Mouse (Mus musculus) heart, adult 2 months (tissue): ENCODE measurements at regions not wholly inside any gene's neighbourhood (a gene's known extent, or its start where the extent isn't known, plus 50 kb on each side); places are given as distances from the start of the nearest gene placed in this dataset.

Experiments
- DNase-seq, 2 experiments: peaks; one replicate each; pipeline ENCODE4 v3.0.0; 2021
- H3K27ac ChIP-seq: fragments of 200-600 bp; 2 replicates; pipeline ENCODE4 v1.8.1; 2022
- H3K27me3 ChIP-seq: fragments of 200-500 bp; 2 replicates; pipeline ENCODE4 v1.6.1; 2012; ENCODE audit warnings: mild to moderate bottlenecking, low read length, inconsistent platforms, mixed read lengths; ENCODE audit not compliant: control insufficient read depth, insufficient read depth
- H3K36me3 ChIP-seq: fragments of 200-500 bp; 2 replicates; pipeline ENCODE4 v1.6.1; 2012; ENCODE audit warnings: low read length, inconsistent platforms; ENCODE audit not compliant: control insufficient read depth, insufficient read depth
- H3K4me1 ChIP-seq: fragments of 200-500 bp; 2 replicates; pipeline ENCODE4 v1.6.1; 2011; ENCODE audit warnings: low read length; ENCODE audit not compliant: control insufficient read depth, insufficient read depth
- H3K4me3 ChIP-seq: fragments of 200-600 bp; 2 replicates; pipeline ENCODE4 v1.8.1; 2022
- H3K79me2 ChIP-seq: fragments of 200-500 bp; replicated peaks from 2 replicates; pipeline ENCODE4 v1.6.1; 2012; ENCODE audit warnings: mild to moderate bottlenecking, inconsistent platforms, low read length, moderate library complexity, mixed read lengths; ENCODE audit not compliant: control insufficient read depth, insufficient read depth
- H3K9ac ChIP-seq: fragments of 200-500 bp; 2 replicates; pipeline ENCODE4 v1.6.1; 2012; ENCODE audit warnings: low read depth, mild to moderate bottlenecking, control low read depth, inconsistent platforms, low read length, mixed read lengths
- CTCF ChIP-seq: fragments of 200-600 bp; IDR thresholded peaks from 2 replicates; pipeline ENCODE4 v1.8.1; 2022; ENCODE audit warnings: antibody characterized with exemption, mild to moderate bottlenecking, moderate library complexity
- EP300 ChIP-seq: fragments of 200-500 bp; IDR thresholded peaks from 2 replicates; pipeline ENCODE4 v1.6.1; 2011; ENCODE audit warnings: low read depth, low read length, control low read depth; ENCODE audit not compliant: insufficient read depth
- POLR2A ChIP-seq: fragments of 200-500 bp; IDR thresholded peaks from 2 replicates; pipeline ENCODE4 v1.6.1; 2011; ENCODE audit warnings: mild to moderate bottlenecking, low read depth, low read length, control low read depth; ENCODE audit not compliant: insufficient read depth
- WGBS: fragments of 180-500 bp; shearing (Covaris S2); methylation state at CpG from one replicate; pipeline ENCODE4 v1.1.7; 2018; 5-methylcytosine and 5-hydroxymethylcytosine counted together
- intact Hi-C: fragments of 180-260 bp; cut with DNase I; formaldehyde crosslinking; loops from one replicate; pipeline ENCODE4 v1.15.1; 2025

DNA sequence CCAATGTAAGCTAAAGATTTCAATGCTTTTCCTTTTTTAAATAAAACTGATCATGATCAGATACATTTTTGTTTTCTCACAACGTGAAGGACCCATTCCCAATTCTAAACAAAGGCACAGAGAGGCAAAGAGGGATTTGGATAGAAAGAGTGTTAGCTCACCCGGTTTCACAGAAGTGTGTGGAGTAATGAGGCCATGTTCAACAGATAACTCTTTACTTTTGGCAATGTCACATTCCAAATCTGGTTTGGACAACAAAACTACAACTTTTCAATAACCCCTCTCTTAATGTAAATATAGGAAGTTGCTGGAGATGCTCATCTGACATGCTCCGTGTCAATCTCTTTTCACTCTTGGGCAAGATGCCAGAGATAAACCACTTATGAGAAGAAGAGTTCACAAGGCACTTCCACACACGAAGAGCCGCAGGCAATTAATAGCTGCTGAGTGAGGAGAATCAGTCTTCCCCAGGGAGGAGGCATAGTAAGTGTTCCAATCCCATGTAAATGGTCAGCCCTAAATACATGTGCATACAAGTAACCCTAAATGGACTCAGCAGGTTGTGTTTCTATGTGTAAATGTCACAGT lies 112.7 kb upstream of the Ednra start:
- DNase-seq = no peak
- no peak overlapping the region for H3K9ac ChIP-seq
- WGBS = 49% methylated on average over 5 of the region's 5 CpGs
- H3K4me3 ChIP-seq = no peak overlapping the region
- no peaks in the 10 kb centered on the region for H3K79me2 ChIP-seq
- TF ChIP-seq EP300 (no peak), CTCF (no peak), POLR2A (no peak)
- H3K36me3 ChIP-seq = no peaks in the 10 kb centered on the region
- no peaks in the 10 kb centered on the region for H3K27me3 ChIP-seq
- intact Hi-C loops = no loop called here
- no peaks in the 10 kb centered on the region; the same call in 1 of the 2 replicates for H3K4me1 ChIP-seq
- no peak overlapping the region for H3K27ac ChIP-seq

DNA sequence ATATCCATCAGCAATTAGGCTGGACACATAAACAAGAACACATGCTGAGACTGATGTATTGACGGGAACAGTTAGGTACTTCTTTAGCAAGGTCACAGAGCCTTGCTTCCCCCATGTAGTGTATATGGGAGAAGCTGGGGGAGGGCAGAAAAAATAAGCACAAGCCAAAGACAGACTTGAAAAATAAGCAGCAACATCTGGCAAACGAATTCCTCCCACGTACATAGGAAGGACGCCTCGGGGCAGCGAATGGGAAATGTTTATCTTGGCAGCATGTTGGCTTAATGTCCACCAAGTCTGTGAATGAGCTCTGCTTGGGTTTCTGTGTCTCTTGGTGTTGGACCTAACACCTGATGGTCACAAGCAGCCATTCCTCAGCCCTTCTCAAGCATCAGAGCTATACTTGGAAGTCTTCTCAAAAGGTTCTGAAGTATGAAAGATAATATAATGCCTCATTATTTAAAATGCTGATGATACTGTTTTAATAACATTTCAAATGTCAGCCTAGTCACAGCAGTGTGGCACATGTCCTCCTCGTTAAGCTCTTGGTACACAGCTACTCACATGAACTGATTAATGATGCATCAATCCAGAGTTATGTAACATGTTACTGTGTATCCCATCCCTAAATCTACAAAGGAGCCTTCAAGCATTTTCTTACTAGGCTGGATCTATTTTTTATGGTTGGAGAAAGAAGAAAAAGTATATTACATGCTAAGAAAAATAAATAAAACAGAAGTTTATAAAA lies 118.3 kb upstream of the Ednra start:
- Histone ChIP-seq H3K79me2 (no peaks in the 10 kb centered on the region), H3K9ac (no peak overlapping the region), H3K36me3 (no peaks in the 10 kb centered on the region), H3K27me3 (no peaks in the 10 kb centered on the region), H3K4me1 (peaks cover 2% of the 10 kb centered on the region), H3K4me3 (no peak overlapping the region), H3K27ac (no peak overlapping the region)
- TF ChIP-seq CTCF (no peak), EP300 (no peak), POLR2A (no peak)
- WGBS = 40% methylated on average over 7 of the region's 7 CpGs
- DNase-seq = no peak
- intact Hi-C loops = no loop called here

DNA sequence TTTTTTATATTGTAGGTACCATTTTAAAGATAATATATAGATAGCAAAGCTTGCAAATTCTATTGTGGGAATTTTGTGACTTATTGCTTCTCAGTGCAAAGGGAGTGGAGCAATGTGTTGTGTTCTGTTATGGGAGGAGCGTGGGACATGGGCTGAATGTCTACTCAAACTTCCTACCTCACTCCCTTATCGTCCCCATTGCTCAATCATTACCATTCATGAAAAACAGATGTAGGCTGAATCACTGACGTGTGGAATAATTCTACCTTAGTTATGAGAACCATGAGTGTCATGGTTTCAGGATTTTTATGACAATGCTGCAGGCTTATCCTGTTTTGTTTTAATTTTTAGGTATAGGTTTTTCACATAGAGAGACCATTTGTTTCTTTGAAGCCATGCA lies 119.0 kb upstream of the Ednra start:
- no peak overlapping the region for H3K4me3 ChIP-seq
- H3K4me1 ChIP-seq = peaks cover 2% of the 10 kb centered on the region
- TF ChIP-seq POLR2A (no peak), EP300 (no peak), CTCF (no peak)
- 52% methylated on average over 3 of the region's 3 CpGs for WGBS
- DNase-seq = no peak
- no peak overlapping the region for H3K9ac ChIP-seq
- intact Hi-C loops = no loop called here
- no peak overlapping the region for H3K27ac ChIP-seq
- H3K27me3 ChIP-seq = no peaks in the 10 kb centered on the region
- H3K36me3 ChIP-seq = no peaks in the 10 kb centered on the region
- no peaks in the 10 kb centered on the region for H3K79me2 ChIP-seq

GRCm38 (mm10) chr8:77850523-77850922 lies 126.3 kb upstream of the Ednra start:
- H3K79me2 ChIP-seq = no peaks in the 10 kb centered on the region
- no peaks in the 10 kb centered on the region for H3K36me3 ChIP-seq
- H3K27ac ChIP-seq = no peak overlapping the region
- no peak for TF ChIP-seq CTCF
- no peak for TF ChIP-seq EP300
- TF ChIP-seq POLR2A = no peak
- no peaks in the 10 kb centered on the region for H3K27me3 ChIP-seq
- intact Hi-C loops = no loop called here
- no peak overlapping the region for H3K4me3 ChIP-seq
- no peak for DNase-seq
- WGBS = 60% methylated on average over 5 of the region's 5 CpGs
- no peaks in the 10 kb centered on the region for H3K4me1 ChIP-seq
- no peak overlapping the region for H3K9ac ChIP-seq

DNA sequence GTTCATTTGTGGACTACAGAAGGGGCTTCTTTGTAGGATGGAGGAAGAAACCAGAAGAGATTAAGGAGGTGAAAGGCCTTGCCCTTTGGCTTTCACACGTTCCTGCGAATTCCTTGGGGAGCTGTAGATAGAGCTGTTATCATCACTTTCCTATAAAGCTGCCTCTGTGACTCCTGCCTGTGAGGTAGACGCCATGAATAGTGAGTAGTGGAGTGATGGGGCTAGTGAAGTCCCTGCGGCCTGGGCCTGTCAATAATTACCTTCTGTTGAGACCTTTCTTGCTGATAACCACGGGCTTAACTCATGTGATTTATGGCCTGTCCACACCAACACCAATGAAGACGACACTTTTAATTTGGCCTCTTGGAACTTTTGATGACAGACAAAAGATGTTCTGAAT lies 146.0 kb upstream of the Ednra start:
- no peaks in the 10 kb centered on the region for H3K79me2 ChIP-seq
- H3K9ac ChIP-seq = no peak overlapping the region
- TF ChIP-seq EP300 = no peak
- TF ChIP-seq POLR2A = no peak
- no peak for TF ChIP-seq CTCF
- DNase-seq = no peak
- H3K27me3 ChIP-seq = no peaks in the 10 kb centered on the region
- H3K27ac ChIP-seq = no peak overlapping the region
- no peak overlapping the region for H3K4me3 ChIP-seq
- H3K4me1 ChIP-seq = no peaks in the 10 kb centered on the region
- intact Hi-C loops = no loop called here
- 36% methylated on average over 6 of the region's 6 CpGs for WGBS
- H3K36me3 ChIP-seq = no peaks in the 10 kb centered on the region

DNA sequence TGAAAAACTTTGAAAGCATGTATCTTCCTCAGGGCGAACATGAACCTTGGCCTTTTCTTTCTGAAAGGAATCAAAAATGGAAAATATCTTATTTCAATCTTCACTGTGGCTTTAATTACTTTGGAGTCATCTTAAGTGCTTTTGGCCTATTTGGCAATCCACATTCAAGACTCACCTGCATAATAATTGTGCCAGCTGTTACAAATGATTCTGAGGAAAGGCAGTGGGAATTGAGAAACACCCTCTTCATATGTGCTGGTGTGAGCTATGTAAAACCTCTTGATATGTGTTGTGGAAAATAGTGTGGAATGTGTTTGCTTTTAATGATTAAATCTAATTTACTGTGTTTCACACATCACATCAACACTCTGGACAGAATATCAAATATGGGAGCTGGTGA lies 148.5 kb upstream of the Ednra start:
- Histone ChIP-seq H3K27me3 (no peaks in the 10 kb centered on the region), H3K79me2 (no peaks in the 10 kb centered on the region), H3K4me1 (no peaks in the 10 kb centered on the region), H3K9ac (no peak overlapping the region), H3K27ac (no peak overlapping the region), H3K4me3 (no peak overlapping the region), H3K36me3 (no peaks in the 10 kb centered on the region)
- DNase-seq = no peak
- intact Hi-C loops = no loop called here
- 96% methylated on average over 1 of the region's 1 CpGs for WGBS
- TF ChIP-seq EP300 (no peak), CTCF (no peak), POLR2A (no peak)
